ENCODE assay signal across 9 mouse cellular contexts in the genomic region with DNA sequence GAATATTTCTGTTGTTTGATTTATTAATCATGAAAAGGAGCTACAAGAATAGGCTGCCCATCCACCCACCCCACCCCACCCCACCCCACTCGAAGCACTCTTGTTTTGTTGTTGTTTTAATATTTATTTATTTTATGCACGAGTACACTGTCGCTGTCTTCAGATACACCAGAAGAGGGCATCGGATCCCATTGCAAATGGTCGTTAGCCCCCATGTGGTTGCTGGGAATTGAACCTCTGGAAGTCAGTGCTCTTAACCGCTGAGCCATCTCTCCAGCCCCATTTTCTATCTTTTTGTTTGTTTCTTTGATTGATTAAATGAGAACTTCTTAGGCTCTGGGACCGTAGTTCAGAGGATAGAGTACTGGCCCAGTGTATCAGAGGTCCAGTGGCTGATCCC. TPM values are rescaled to one million over a fixed set of nuclear protein-coding genes. Genes with fewer than 3 reads are reported as not detected.
DNase-seq lines count a peak whose midpoint lies in the region; ATAC-seq and TF ChIP-seq lines count a peak whose summit lies in the region.
"Had no signal": no experiment of that assay in that cellular context is flagged by ENCODE, and none has a peak within 500 bp of the region (broad histone marks: within the 10 kb centered on the region; RNA-seq: fewer than 3 reads in every experiment).

No protein-coding gene starts in this region.

- 19% methylated on average over 7 of the region's 7 CpGs for WGBS in kidney, adult 2 months
- WGBS in bone marrow, adult 2 months: 12% methylated on average over 7 of the region's 7 CpGs
- WGBS in limb, embryonic 11.5 days: 19% methylated on average over 7 of the region's 7 CpGs

- no peak overlapping the region for H3K4me2 ChIP-seq in limb, embryonic 11.5 days (ENCODE audit: low read depth, severe bottlenecking)

- H3K36me3 ChIP-seq in kidney, adult 2 months (ENCODE audit: control insufficient read depth, insufficient read depth, low read length): no peaks in the 10 kb centered on the region
- H3K36me3 ChIP-seq in MEL (ENCODE audit: control insufficient read depth in 1 of 2, insufficient read depth in 2 of 2, low read length in 2 of 2): peaks cover 0 to 9% of the 10 kb centered on the region in 2 experiments; a peak in 2 of 4 replicates
- no peaks in the 10 kb centered on the region for H3K36me3 ChIP-seq in limb, embryonic 11.5 days (ENCODE audit: control insufficient read depth, insufficient read depth, low read length)
- H3K36me3 ChIP-seq: embryonic facial prominence, embryonic 13.5 days; stomach, embryonic 15.5 days had no signal

- peak; percentile 44 for TF ChIP-seq CTCF in kidney, adult 2 months (conservative IDR thresholded peaks at IDR 0.05; ENCODE audit: insufficient read depth, insufficient read length, low read depth, low read length)
- peak; percentile 26 to 64 (median 27); a peak in 5 of 6 replicates for TF ChIP-seq CTCF in MEL (IDR thresholded peaks at IDR 0.05 in 2 of 3, conservative IDR thresholded peaks at IDR 0.05 in 1 of 3; ENCODE audit: control insufficient read depth in 1 of 3, insufficient read depth in 1 of 3, low read depth in 2 of 3, low read length in 3 of 3, poor library complexity in 1 of 3, severe bottlenecking in 1 of 3)
- TF ChIP-seq CTCF in bone marrow, adult 2 months (IDR thresholded peaks at IDR 0.05; ENCODE audit: control insufficient read depth, insufficient read depth, low read length): peak; percentile 37; the same call in 1 of the 2 replicates

- peaks cover 16% of the 10 kb centered on the region; the same call in 1 of the 2 replicates for H3K4me1 ChIP-seq in kidney, adult 2 months (ENCODE audit: control insufficient read depth, insufficient read depth, low read length)
- peaks cover 2 to 14% of the 10 kb centered on the region in 2 experiments for H3K4me1 ChIP-seq in MEL (ENCODE audit: control insufficient read depth in 1 of 2, insufficient read depth in 2 of 2, low read length in 2 of 2)
- H3K4me1 ChIP-seq in bone marrow, adult 2 months (ENCODE audit: control insufficient read depth, insufficient read depth, low read length): peaks cover 2% of the 10 kb centered on the region
- no peaks in the 10 kb centered on the region for H3K4me1 ChIP-seq in limb, embryonic 11.5 days (ENCODE audit: control insufficient read depth, insufficient read depth, low read length)

- H3K9ac ChIP-seq in MEL (ENCODE audit: control insufficient read depth, low read depth, low read length, poor library complexity, severe bottlenecking): peak overlapping the region; percentile 88
- no peak overlapping the region for H3K9ac ChIP-seq in limb, embryonic 11.5 days (ENCODE audit: low read length)

- H3K79me2 ChIP-seq in MEL (ENCODE audit: control insufficient read depth, insufficient read depth, low read length, poor library complexity): peaks cover 16% of the 10 kb centered on the region

- no peak for ATAC-seq in limb, embryonic 11.5 days (ENCODE audit: insufficient number of reproducible peaks, low FRiP score, low TSS enrichment, low read depth)

- no peak overlapping the region for H3K4me3 ChIP-seq in kidney, adult 2 months (ENCODE audit: insufficient read depth, low read depth, low read length)
- peak overlapping the region; percentile 82 to 84 for H3K4me3 ChIP-seq in MEL (ENCODE audit: control insufficient read depth in 1 of 2, insufficient read depth in 1 of 2, low read depth in 2 of 2, low read length in 2 of 2)
- no peak overlapping the region for H3K4me3 ChIP-seq in bone marrow, adult 2 months (replicated peaks; ENCODE audit: control insufficient read depth, low read depth, low read length)
- no peak overlapping the region for H3K4me3 ChIP-seq in limb, embryonic 11.5 days (ENCODE audit: low read depth, low read length)

- DNase-seq in kidney, adult 2 months: peak; percentile 56
- no peak for DNase-seq in kidney, adult 11 months
- peak; percentile 78 for DNase-seq in MEL (ENCODE audit: low read depth, low spot score)
- peak; percentile 32 for DNase-seq in limb, embryonic 11.5 days (ENCODE audit: low spot score)
- DNase-seq in layer of hippocampus, adult 8-10 months (ENCODE audit: low spot score in 2 of 2): no peak
- DNase-seq in urinary bladder, postnatal 14 days (ENCODE audit: low spot score): no peak

- no peaks in the 10 kb centered on the region for H3K27me3 ChIP-seq in kidney, adult 2 months (replicated peaks; ENCODE audit: control insufficient read depth, insufficient read depth, low read length)
- no peaks in the 10 kb centered on the region for H3K27me3 ChIP-seq in MEL (ENCODE audit: control insufficient read depth in 1 of 2, insufficient read depth in 2 of 2, low read length in 2 of 2)
- no peaks in the 10 kb centered on the region for H3K27me3 ChIP-seq in limb, embryonic 11.5 days (ENCODE audit: control insufficient read depth, insufficient read depth, low read length)
- H3K27me3 ChIP-seq: embryonic facial prominence, embryonic 13.5 days; stomach, embryonic 15.5 days had no signal

- TF ChIP-seq RAD21 in MEL (IDR thresholded peaks at IDR 0.05; ENCODE audit: low read depth, low read length): peak; percentile 43

- no peak for TF ChIP-seq EP300 in MEL (IDR thresholded peaks at IDR 0.05; ENCODE audit: low read depth in 1 of 2, low read length in 2 of 2)

- no peak for TF ChIP-seq POLR2A in kidney, adult 2 months (IDR thresholded peaks at IDR 0.05; ENCODE audit: low read depth, low read length)
- no peak for TF ChIP-seq POLR2A in MEL (IDR thresholded peaks at IDR 0.05; ENCODE audit: control insufficient read depth in 1 of 2, insufficient read depth in 1 of 2, low read depth in 1 of 2, low read length in 2 of 2, poor library complexity in 1 of 2)
- TF ChIP-seq POLR2A in bone marrow, adult 2 months (IDR thresholded peaks at IDR 0.05; ENCODE audit: borderline replicate concordance, control insufficient read depth, low read depth, low read length): no peak

- no peaks in the 10 kb centered on the region for H3K9me3 ChIP-seq in MEL (replicated peaks; ENCODE audit: insufficient read depth, low read length)
- H3K9me3 ChIP-seq in limb, embryonic 11.5 days (ENCODE audit: control insufficient read depth, low read length): no peaks in the 10 kb centered on the region
- H3K9me3 ChIP-seq: embryonic facial prominence, embryonic 13.5 days; stomach, embryonic 15.5 days had no signal

- no peak overlapping the region for H3K27ac ChIP-seq in kidney, adult 2 months (ENCODE audit: insufficient read depth, low read depth, low read length)
- peak overlapping the region; percentile 44 for H3K27ac ChIP-seq in MEL (ENCODE audit: control insufficient read depth, low read depth, low read length)
- H3K27ac ChIP-seq in bone marrow, adult 2 months (ENCODE audit: control insufficient read depth, insufficient read depth, low read depth, low read length, poor library complexity): no peak overlapping the region
- H3K27ac ChIP-seq in limb, embryonic 11.5 days (replicated peaks; ENCODE audit: low read depth, low read length): no peak overlapping the region
- H3K27ac ChIP-seq: stomach, embryonic 15.5 days had no signal

TF ChIP-seq in MEL, 35 proteins besides CTCF, POLR2A, EP300 and RAD21 (continues in another document):
- TF ChIP-seq CHD2 (IDR thresholded peaks at IDR 0.05; ENCODE audit: low read length): no peak
- TF ChIP-seq ETS1 (IDR thresholded peaks at IDR 0.05; ENCODE audit: low read depth, low read length): no peak
- TF ChIP-seq TCF12 (IDR thresholded peaks at IDR 0.05; ENCODE audit: low read depth, low read length): no peak
- TF ChIP-seq ZC3H11A (IDR thresholded peaks at IDR 0.05; ENCODE audit: low read depth, low read length): peak; percentile 54
- no peak for TF ChIP-seq GABPA (IDR thresholded peaks at IDR 0.05; ENCODE audit: low read depth, low read length)
- TF ChIP-seq MXI1 (IDR thresholded peaks at IDR 0.05; ENCODE audit: low read depth, low read length): peak; percentile 42; the same call in 1 of the 2 replicates
- no peak for TF ChIP-seq GATA1 (IDR thresholded peaks at IDR 0.05; ENCODE audit: low read depth, low read length)
- TF ChIP-seq ELF1 (IDR thresholded peaks at IDR 0.05; ENCODE audit: low read depth, low read length): no peak
- no peak for TF ChIP-seq E2F4 (IDR thresholded peaks at IDR 0.05; ENCODE audit: borderline replicate concordance, low read depth, low read length)
- TF ChIP-seq BHLHE40 (IDR thresholded peaks at IDR 0.05; ENCODE audit: borderline replicate concordance, low read depth, low read length): no peak
- TF ChIP-seq NRF1 (IDR thresholded peaks at IDR 0.05; ENCODE audit: insufficient read depth, low read depth, low read length, poor library complexity, severe bottlenecking): no peak
- TF ChIP-seq HCFC1 (IDR thresholded peaks at IDR 0.05; ENCODE audit: low read depth, low read length): no peak
- no peak for TF ChIP-seq CHD1 (IDR thresholded peaks at IDR 0.05; ENCODE audit: low read depth, low read length)

RNA-seq across cellular contexts. Expression of gene Chsy1, which starts 1.4 kb away (rescaled TPM):
- 5.4 and 6.4 TPM in 2 replicates for polyA plus RNA-seq in kidney, adult 2 months (2012; rRNA removed)
- total RNA-seq in MEL (2012; rRNA removed): 10.2 and 10.3 TPM in 2 replicates
- 1 to 10 TPM in 1 of 2 experiments, not detected in 1; 8.5 TPM for polyA plus RNA-seq in MEL (2012; ENCODE audit: insufficient read depth in 1 of 2, insufficient read length in 2 of 2, low read depth in 1 of 2, low replicate concordance in 2 of 2, missing spikeins in 1 of 2)
- polyA plus RNA-seq in bone marrow, adult 2 months (2011; ENCODE audit: insufficient read depth, insufficient read length, low replicate concordance, missing spikeins): 5.7 and 11.2 TPM in 2 replicates
- 23.9 and 27.1 TPM in 2 replicates for polyA plus RNA-seq in limb, embryonic 11.5 days (2014; fragmentation: Nextera tagmentation; extraction: Ambion mirVana)
- total RNA-seq in layer of hippocampus, adult 8-10 months (2022): 10 to 100 TPM; 15.4 to 17.4 (median 17.3) TPM

RNA-seq across cellular contexts. Expression of gene Selenos, which starts 28.5 kb away (rescaled TPM):
- polyA plus RNA-seq in kidney, adult 2 months (2012; rRNA removed): 77.2 and 84.6 TPM in 2 replicates
- 91.8 and 103 TPM in 2 replicates for total RNA-seq in MEL (2012; rRNA removed)
- polyA plus RNA-seq in MEL (2012; ENCODE audit: insufficient read depth in 1 of 2, insufficient read length in 2 of 2, low read depth in 1 of 2, low replicate concordance in 2 of 2, missing spikeins in 1 of 2): 10 to 100 TPM in 1 of 2 experiments, not detected in 1; 79.9 TPM
- 19.1 and 33.2 TPM in 2 replicates for polyA plus RNA-seq in bone marrow, adult 2 months (2011; ENCODE audit: insufficient read depth, insufficient read length, low replicate concordance, missing spikeins)
- polyA plus RNA-seq in limb, embryonic 11.5 days (2014; fragmentation: Nextera tagmentation; extraction: Ambion mirVana): 87.7 and 89.7 TPM in 2 replicates
- total RNA-seq in layer of hippocampus, adult 8-10 months (2022): 10 to 100 TPM; 52.9 to 61.0 (median 54.6) TPM

RNA-seq across cellular contexts. Expression of gene Snrpa1, which starts 49.1 kb away (rescaled TPM):
- polyA plus RNA-seq in kidney, adult 2 months (2012; rRNA removed): 7.6 and 10.9 TPM in 2 replicates
- total RNA-seq in MEL (2012; rRNA removed): 188 and 227 TPM in 2 replicates
- 100 to 1,000 TPM; 260 to 318 TPM for polyA plus RNA-seq in MEL (2012; ENCODE audit: insufficient read depth in 1 of 2, insufficient read length in 2 of 2, low read depth in 1 of 2, low replicate concordance in 2 of 2, missing spikeins in 1 of 2)
- polyA plus RNA-seq in bone marrow, adult 2 months (2011; ENCODE audit: insufficient read depth, insufficient read length, low replicate concordance, missing spikeins): 51.0 and 66.0 TPM in 2 replicates
- polyA plus RNA-seq in limb, embryonic 11.5 days (2014; fragmentation: Nextera tagmentation; extraction: Ambion mirVana): 271 and 274 TPM in 2 replicates
- total RNA-seq in layer of hippocampus, adult 8-10 months (2022): 10 to 100 TPM; 31.0 to 43.2 (median 33.4) TPM

Comparison
In these comparisons a context has a peak if more than half of its experiments do, and no peak if none do; other contexts are left out.
1. DNase-seq: peak in kidney, adult 2 months (single experiment), MEL (single experiment) and limb, embryonic 11.5 days (single experiment); none in kidney, adult 11 months (single experiment), layer of hippocampus, adult 8-10 months (0 of 2) and urinary bladder, postnatal 14 days (single experiment).
2. H3K4me3 ChIP-seq: peak in MEL (2 of 2); none in kidney, adult 2 months (single experiment), bone marrow, adult 2 months (single experiment) and limb, embryonic 11.5 days (single experiment).
3. Peak in every context shown above with its lines, with median percentiles within 50 percentile points of each other: CTCF ChIP-seq.